Mouse (Mus musculus) small intestine, adult 2 months (tissue): ENCODE data around the gene Syt14. TPM values are rescaled to one million over a fixed set of nuclear protein-coding genes. Genes with fewer than 3 reads are reported as not detected.

Source experiments
- H3K27ac ChIP-seq: fragments of 200-500 bp; 2 replicates; pipeline ENCODE4 v1.5.1; 2012; ENCODE audit warnings: low read depth, low read length, control low read depth, inconsistent platforms; ENCODE audit not compliant: insufficient read depth
- H3K27me3 ChIP-seq: fragments of 200-500 bp; 2 replicates; pipeline ENCODE4 v1.6.1; 2012; ENCODE audit warnings: mild to moderate bottlenecking, moderate library complexity, low read length, inconsistent platforms; ENCODE audit not compliant: control insufficient read depth, insufficient read depth
- H3K36me3 ChIP-seq: fragments of 200-500 bp; 2 replicates; pipeline ENCODE4 v1.6.1; 2012; ENCODE audit warnings: mild to moderate bottlenecking, low read length, control low read depth, inconsistent platforms; ENCODE audit not compliant: control insufficient read depth, insufficient read depth
- H3K4me1 ChIP-seq: fragments of 200-500 bp; 2 replicates; pipeline ENCODE4 v1.6.1; 2012; ENCODE audit warnings: low read length, inconsistent platforms, mixed read lengths; ENCODE audit not compliant: control insufficient read depth, insufficient read depth, insufficient read length
- H3K4me3 ChIP-seq: fragments of 200-500 bp; 2 replicates; pipeline ENCODE4 v1.5.1; 2012; ENCODE audit warnings: low read depth, mild to moderate bottlenecking, control low read depth, inconsistent platforms, low read length, moderate library complexity
- CTCF ChIP-seq: fragments of 200-500 bp; IDR thresholded peaks from 2 replicates; pipeline ENCODE4 v1.5.1; 2012; ENCODE audit warnings: low read depth, mild to moderate bottlenecking, control low read depth, inconsistent platforms, low read length, moderate library complexity, mixed read lengths; ENCODE audit not compliant: insufficient replicate concordance, insufficient read length; ENCODE audit errors: extremely low read depth
- POLR2A ChIP-seq: fragments of 200-500 bp; IDR thresholded peaks from 2 replicates; pipeline ENCODE4 v1.6.1; 2012; ENCODE audit warnings: low read depth, mild to moderate bottlenecking, control low read depth, inconsistent platforms, low read length, moderate library complexity
- WGBS: fragments of 180-500 bp; shearing (Covaris S2); methylation state at CpG from one replicate; pipeline ENCODE4 v1.1.7; 2018; 5-methylcytosine and 5-hydroxymethylcytosine counted together
- polyA plus RNA-seq: library from polyadenylated mRNA; depleted of rRNA; stranded (reverse); fragments of >200 nt; gene quantifications from 2 replicates; pipeline ENCODE4 v1.2.3, GENCODE M21; 2012; rRNA removed

Gene Syt14
- polyA plus RNA-seq: 0.01 and 0.05 TPM in 2 replicates

DNA sequence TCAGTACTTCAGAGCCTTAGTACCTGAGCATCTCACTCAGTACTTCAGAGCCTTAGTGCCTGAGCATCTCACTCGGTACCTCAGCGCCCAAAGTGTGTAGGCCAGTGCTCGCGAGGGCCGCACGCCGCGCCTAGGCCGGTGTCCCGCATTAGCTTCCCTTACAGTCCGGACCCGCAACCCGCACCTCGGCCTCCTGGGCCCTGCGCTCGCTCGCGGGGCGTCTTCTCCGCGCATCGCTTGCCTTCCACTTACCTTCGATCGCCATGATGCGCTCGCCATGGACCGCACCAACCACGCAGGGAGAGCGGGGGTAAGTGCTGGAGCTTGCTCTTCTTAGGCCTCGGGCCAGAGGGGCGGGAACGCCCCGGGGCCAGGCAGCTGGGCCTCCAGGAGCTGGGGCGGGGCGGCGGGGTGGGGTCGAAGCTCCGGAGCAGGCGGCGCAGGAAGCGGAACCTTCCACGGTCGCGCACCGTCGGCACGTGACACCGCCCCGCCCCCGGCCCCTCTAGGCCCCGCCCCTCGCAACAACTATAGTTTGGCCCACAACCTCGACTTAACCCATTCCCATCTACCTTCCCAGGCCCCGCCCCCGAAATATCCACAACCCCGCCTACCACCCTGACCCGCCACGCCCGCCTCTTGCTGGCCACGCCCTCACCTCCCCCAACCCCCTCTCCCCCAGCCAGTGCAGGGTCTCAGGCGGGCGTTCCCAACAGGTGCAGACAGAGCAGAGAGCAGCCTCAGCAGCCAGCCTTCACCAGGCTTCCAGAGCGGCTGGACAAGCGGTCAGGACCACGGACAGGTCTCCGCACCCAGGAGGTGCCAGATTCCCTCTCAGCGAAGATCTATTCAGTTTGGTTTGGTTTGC lies at the start of gene Syt14:
Gene Syt14 (minus strand): TSS at position 405 of the 868 bp plus-strand sequence.
- Histone ChIP-seq H3K27me3 (peaks cover 14% of the 10 kb centered on the region), H3K4me1 (peaks cover 6% of the 10 kb centered on the region), H3K36me3 (no peaks in the 10 kb centered on the region), H3K27ac (no peak within 1 kb of the TSS), H3K4me3 (peak within 1 kb of the TSS; percentile 58)
- TF ChIP-seq CTCF (no peak), POLR2A (no peak)
- 2% methylated on average over 66 of the region's 67 CpGs for WGBS

DNA sequence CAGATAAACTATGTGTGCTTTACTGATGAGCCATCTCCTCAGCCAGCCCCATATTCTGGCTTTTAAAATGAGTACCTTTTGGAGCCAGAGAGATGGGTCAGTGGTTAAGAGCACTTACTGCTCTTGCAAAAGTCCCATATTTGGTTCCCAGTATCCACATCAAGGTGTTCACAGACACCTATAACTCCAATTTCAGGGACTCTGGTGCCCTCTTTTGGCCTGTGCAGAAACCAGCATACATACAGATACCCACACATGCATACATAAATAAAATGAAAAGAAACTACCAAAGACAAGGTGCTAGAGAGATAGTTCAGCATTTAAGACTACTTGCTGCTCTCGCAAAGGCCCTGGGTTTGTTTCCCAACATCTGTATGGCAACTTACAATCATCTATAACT lies 48.4 kb upstream of the Syt14 start:
- H3K36me3 ChIP-seq: no peaks in the 10 kb centered on the region
- no peaks in the 10 kb centered on the region for H3K4me1 ChIP-seq
- no peaks in the 10 kb centered on the region for H3K27me3 ChIP-seq
- H3K4me3 ChIP-seq: no peak overlapping the region
- H3K27ac ChIP-seq: no peak overlapping the region
- WGBS: 100% methylated on average over 1 of the region's 1 CpGs
- TF ChIP-seq POLR2A (no peak), CTCF (no peak)

DNA sequence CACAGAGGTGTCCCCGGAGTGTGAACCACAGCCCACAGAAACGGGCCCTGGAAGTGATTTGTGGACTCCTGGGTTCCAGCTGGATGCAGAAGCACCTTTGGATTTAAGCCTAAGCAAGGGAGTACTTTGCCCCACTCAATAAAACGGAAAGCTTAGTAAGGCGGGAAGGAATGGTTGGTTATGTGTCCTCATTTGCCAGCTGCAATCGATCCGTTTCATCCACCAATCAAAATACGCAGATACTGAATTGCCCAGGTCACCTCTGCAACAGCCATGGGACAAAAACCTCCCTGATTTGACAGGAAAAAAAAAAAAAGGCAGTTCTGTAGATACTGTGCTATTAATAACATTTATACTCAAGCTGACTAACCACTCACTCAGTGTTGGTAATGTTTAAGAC lies 47.5 kb upstream of the Syt14 start:
- H3K4me1 ChIP-seq: no peaks in the 10 kb centered on the region
- H3K27me3 ChIP-seq: no peaks in the 10 kb centered on the region
- H3K27ac ChIP-seq: no peak overlapping the region
- WGBS: 28% methylated on average over 7 of the region's 7 CpGs
- no peaks in the 10 kb centered on the region for H3K36me3 ChIP-seq
- TF ChIP-seq POLR2A (no peak), CTCF (no peak)
- H3K4me3 ChIP-seq: no peak overlapping the region

DNA sequence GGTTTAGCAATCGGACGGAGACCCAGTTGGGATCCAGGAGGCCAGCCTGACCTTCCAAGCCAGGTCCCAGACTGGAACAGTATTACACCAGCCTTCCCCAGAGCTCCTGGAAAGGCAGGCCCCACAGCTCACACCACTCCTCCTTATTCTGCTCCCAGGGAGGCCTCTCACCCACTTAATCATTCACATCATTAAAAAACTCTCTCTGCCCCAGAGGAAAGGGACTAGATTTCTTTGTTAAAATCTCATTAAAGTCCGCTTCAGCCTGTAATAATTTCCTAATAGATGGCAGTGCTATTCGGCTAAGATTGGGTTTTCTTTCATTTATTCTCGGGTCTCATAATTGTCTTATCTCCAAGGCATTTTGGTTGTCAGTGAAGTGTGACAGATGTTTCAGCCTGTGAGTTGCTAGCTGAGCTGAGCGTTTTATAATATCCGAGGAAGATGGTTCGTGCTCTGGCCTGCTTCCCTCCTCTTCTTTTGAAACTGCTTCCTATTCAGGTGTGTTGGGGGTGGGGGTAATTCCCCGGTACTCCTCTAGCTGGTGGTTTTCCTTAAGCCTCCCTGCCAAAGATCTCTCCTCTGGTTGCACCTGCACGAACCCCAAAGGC lies 46.8 kb upstream of the Syt14 start:
- WGBS: 41% methylated on average over 10 of the region's 10 CpGs
- Histone ChIP-seq H3K27ac (no peak overlapping the region), H3K27me3 (no peaks in the 10 kb centered on the region), H3K36me3 (no peaks in the 10 kb centered on the region), H3K4me3 (no peak overlapping the region), H3K4me1 (no peaks in the 10 kb centered on the region)
- TF ChIP-seq POLR2A: no peak
- TF ChIP-seq CTCF: no peak

DNA sequence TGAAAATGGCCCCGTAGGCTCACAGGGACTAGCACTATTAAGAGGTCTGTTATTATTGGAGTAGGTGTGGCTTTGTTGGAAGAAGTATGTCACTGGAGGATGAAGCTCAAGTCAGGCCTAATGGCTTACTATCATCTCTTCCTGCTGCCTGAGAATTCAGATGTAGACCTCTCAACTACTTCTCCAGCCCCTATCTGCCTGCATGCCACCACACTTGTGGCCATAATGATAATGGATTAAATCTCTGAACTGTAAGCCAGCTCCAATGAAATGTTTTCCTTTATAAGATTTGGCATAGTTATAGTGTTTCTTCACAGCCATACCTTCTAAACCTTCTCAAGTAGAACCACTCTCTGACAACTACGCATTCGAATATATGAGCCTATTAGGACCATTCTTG lies 27.0 kb upstream of the Syt14 start:
- 83% methylated on average over 3 of the region's 3 CpGs for WGBS
- no peak overlapping the region for H3K27ac ChIP-seq
- no peaks in the 10 kb centered on the region for H3K4me1 ChIP-seq
- H3K4me3 ChIP-seq: no peak overlapping the region
- no peaks in the 10 kb centered on the region for H3K27me3 ChIP-seq
- TF ChIP-seq CTCF: no peak
- TF ChIP-seq POLR2A: no peak
- H3K36me3 ChIP-seq: no peaks in the 10 kb centered on the region

DNA sequence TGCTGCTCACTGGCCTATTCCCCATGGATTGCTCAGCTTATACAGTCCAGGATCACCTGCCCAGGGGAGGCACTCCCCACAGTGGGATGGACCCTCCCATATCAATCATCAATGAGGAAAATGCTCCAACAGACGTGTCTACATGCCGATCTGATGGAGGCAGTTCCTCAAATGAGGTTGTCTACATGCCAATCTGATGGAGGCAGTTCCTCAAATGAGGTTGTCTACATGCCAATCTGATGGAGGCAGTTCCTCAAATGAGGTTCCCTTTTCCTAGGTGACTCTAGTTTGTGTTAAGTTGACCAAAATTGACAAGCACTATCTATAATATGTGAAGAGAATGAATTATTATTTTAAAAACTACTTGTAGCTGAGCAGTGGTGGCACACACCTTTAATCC lies 24.6 kb upstream of the Syt14 start:
- Histone ChIP-seq H3K27me3 (no peaks in the 10 kb centered on the region), H3K36me3 (no peaks in the 10 kb centered on the region), H3K27ac (no peak overlapping the region), H3K4me1 (no peaks in the 10 kb centered on the region), H3K4me3 (no peak overlapping the region)
- WGBS: 47% methylated on average over 2 of the region's 2 CpGs
- TF ChIP-seq CTCF: no peak
- TF ChIP-seq POLR2A: no peak

DNA sequence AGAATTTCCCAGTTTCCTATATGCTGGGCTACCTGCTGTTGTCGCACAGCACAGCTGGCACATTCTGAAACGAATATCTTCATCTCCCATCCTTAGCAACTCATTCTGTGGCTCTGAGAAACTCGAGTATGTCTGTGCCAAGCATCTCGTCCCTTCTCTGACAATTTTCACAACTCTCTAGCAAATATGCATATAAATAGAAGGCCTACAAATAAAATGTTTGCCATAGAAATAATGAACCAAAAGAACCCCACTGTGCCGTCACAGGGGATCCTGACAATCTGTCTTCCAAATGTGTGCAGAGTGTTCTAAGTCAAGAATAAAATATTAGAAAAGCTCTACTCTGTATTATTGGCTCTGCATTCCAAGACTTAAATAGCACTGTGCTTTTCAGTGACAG lies 24.0 kb upstream of the Syt14 start:
- Histone ChIP-seq H3K4me3 (no peak overlapping the region), H3K27ac (no peak overlapping the region), H3K36me3 (no peaks in the 10 kb centered on the region), H3K4me1 (no peaks in the 10 kb centered on the region), H3K27me3 (no peaks in the 10 kb centered on the region)
- 68% methylated on average over 5 of the region's 5 CpGs for WGBS
- TF ChIP-seq CTCF (no peak), POLR2A (no peak)
